Mouse (Mus musculus) thymus, adult 2 months (tissue): ENCODE measurements around the gene Myh6.

ENCODE experiments used
- CTCF ChIP-seq: fragments of 200-500 bp; IDR thresholded peaks from 2 replicates; pipeline ENCODE4 v1.5.1; 2012; ENCODE audit warnings: mild to moderate bottlenecking, control low read depth, low read length, moderate library complexity, borderline replicate concordance; ENCODE audit not compliant: control insufficient read depth, poor library complexity, insufficient read depth; ENCODE audit errors: extremely low read depth
- POLR2A ChIP-seq: fragments of 200-500 bp; IDR thresholded peaks from 2 replicates; pipeline ENCODE4 v1.6.1; 2012; ENCODE audit warnings: mild to moderate bottlenecking, low read length, control low read depth, moderate library complexity; ENCODE audit not compliant: control insufficient read depth, poor library complexity, insufficient read depth; ENCODE audit errors: extremely low read depth

GRCm38 (mm10) chr14:54997297-54997696, 30.6 kb upstream of the Myh6 start:
- no peak for TF ChIP-seq POLR2A
- TF ChIP-seq CTCF = no peak
